Mouse (Mus musculus): ENCODE measurements around the gene C4b.
"Not testable (repeated sequence)": the region's sequence is repeated elsewhere in the genome, so short reads cannot be mapped to it uniquely, and the experiment has no call there.

DNA sequence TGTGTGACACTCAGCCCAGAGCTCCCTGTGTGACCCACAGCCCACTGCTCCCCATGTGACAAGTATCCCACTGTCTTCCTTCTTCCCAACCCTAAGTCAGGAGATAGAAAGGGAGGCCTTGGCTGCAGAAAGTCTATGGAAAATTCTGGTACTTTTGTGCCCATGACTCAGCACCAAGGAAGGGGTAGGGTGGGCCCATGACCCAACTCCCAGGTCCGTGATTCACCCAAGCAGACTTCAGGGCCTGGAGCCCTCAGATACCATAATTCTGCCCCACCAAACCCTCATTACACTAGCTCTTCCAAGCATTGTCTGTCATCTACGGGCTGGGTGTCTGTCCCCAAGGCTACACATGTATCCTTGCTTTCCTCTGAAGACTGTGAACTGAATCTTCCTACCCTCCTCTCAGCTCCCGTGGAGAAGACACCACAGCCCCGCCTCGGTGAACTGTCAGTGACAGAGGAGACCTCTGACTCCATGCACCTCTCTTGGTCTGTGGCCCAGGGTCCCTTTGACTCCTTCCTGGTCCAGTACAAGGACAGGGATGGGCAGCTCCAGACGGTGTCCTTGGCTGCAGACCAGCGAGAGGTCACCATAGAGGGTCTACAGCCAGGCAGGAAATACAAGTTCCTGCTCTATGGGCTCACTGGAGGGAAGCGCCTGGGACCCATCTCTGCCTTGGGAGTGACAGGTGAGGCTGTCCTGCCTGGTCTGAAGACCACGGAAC lies 29.3 kb downstream of the C4b start:
- not testable (repeated sequence) for TF ChIP-seq CTCF (IDR thresholded peaks at IDR 0.05; ENCODE audit: borderline replicate concordance, control insufficient read depth, extremely low read depth, insufficient read depth, low read length, poor library complexity); POLR2A (IDR thresholded peaks at IDR 0.05; ENCODE audit: control insufficient read depth, extremely low read depth, insufficient read depth, low read length, poor library complexity)
